Mouse (Mus musculus): ENCODE data around the gene Gm3594. TPM values are rescaled to one million over a fixed set of nuclear protein-coding genes. Genes with fewer than 3 reads are reported as not detected.

Gm3594 gene
- not detected in 2 replicates for polyA plus RNA-seq (2015; fragmentation: Nextera tagmentation; extraction: Ambion mirVana)

GRCm38 (mm10) chr14:6444511-6444910 lies at the start of gene Gm3594:
Gm3594 (minus strand) TSS chr14:6444611.

GRCm38 (mm10) chr14:6412382-6412781 lies 32.0 kb downstream of the Gm3594 start, which contains the start of gene Gm3591:
Gm3591 (minus strand) TSS chr14:6412482.

GRCm38 (mm10) chr14:6390219-6390618 lies 54.2 kb downstream of the Gm3594 start, which contains the start of gene Gm16440:
Gm16440 (minus strand) TSS chr14:6390319.

Other genes starting within 250 kb of the Gm3594 start
- not detected in 2 replicates for gene Gm21560, start 225.3 kb downstream of the Gm3594 start, polyA plus RNA-seq (2015; fragmentation: Nextera tagmentation; extraction: Ambion mirVana)
- gene Gm3411, start 157.4 kb downstream of the Gm3594 start, polyA plus RNA-seq (2015; fragmentation: Nextera tagmentation; extraction: Ambion mirVana) = 0.19 TPM in 1 of 2 replicates, not detected in the other
- gene Gm21103, start 139.8 kb downstream of the Gm3594 start, polyA plus RNA-seq (2015; fragmentation: Nextera tagmentation; extraction: Ambion mirVana) = not detected in 2 replicates
- gene Gm3618, start 100.9 kb downstream of the Gm3594 start, polyA plus RNA-seq (2015; fragmentation: Nextera tagmentation; extraction: Ambion mirVana) = not detected in 2 replicates
- gene Gm16440, start 54.3 kb downstream of the Gm3594 start, polyA plus RNA-seq (2015; fragmentation: Nextera tagmentation; extraction: Ambion mirVana) = not detected in 2 replicates
- gene Gm3591, start 32.1 kb downstream of the Gm3594 start, polyA plus RNA-seq (2015; fragmentation: Nextera tagmentation; extraction: Ambion mirVana) = not detected in 2 replicates
- gene Gm8356, start 92.7 kb upstream of the Gm3594 start, polyA plus RNA-seq (2015; fragmentation: Nextera tagmentation; extraction: Ambion mirVana) = not detected in 2 replicates
- gene Gm3629, start 146.0 kb upstream of the Gm3594 start, polyA plus RNA-seq (2015; fragmentation: Nextera tagmentation; extraction: Ambion mirVana) = 0.10 and 0.15 TPM in 2 replicates
- gene Gm3460, start 177.8 kb upstream of the Gm3594 start, polyA plus RNA-seq (2015; fragmentation: Nextera tagmentation; extraction: Ambion mirVana) = not detected in 2 replicates
- gene Gm10251, start 239.6 kb upstream of the Gm3594 start, polyA plus RNA-seq (2015; fragmentation: Nextera tagmentation; extraction: Ambion mirVana) = not detected in 2 replicates

Measured in spleen, postnatal 0 days (tissue).